Mouse (Mus musculus) embryonic fibroblast, embryonic 13.5 days (primary cell): ENCODE measurements around the gene Aifm3. TPM values are rescaled to one million over a fixed set of nuclear protein-coding genes. Genes with fewer than 3 reads are reported as not detected.
A peak's percentile ranks its signal among the peaks of the same experiment; 100 is the strongest.

ENCODE experiments used
- H3K27ac ChIP-seq: 2 replicates; pipeline ENCODE4 v1.5.1; 2012; ENCODE audit warnings: low read length, control low read depth, inconsistent platforms; ENCODE audit not compliant: insufficient read depth
- H3K4me1 ChIP-seq: 2 replicates; pipeline ENCODE4 v1.6.1; 2011; ENCODE audit warnings: low read length; ENCODE audit not compliant: control insufficient read depth, insufficient read depth
- H3K4me3 ChIP-seq: 2 replicates; pipeline ENCODE4 v1.5.1; 2011; ENCODE audit warnings: mild to moderate bottlenecking, control low read depth, low read length; ENCODE audit not compliant: insufficient read depth
- CTCF ChIP-seq: IDR thresholded peaks from 2 replicates; pipeline ENCODE4 v1.5.1; 2011; ENCODE audit warnings: mild to moderate bottlenecking, control low read depth, low read length, moderate library complexity, borderline replicate concordance; ENCODE audit not compliant: insufficient read depth
- POLR2A ChIP-seq: IDR thresholded peaks from 2 replicates; pipeline ENCODE4 v1.6.1; 2011; ENCODE audit warnings: low read depth, mild to moderate bottlenecking, control low read depth, low read length, moderate library complexity
- polyA plus RNA-seq: library from polyadenylated mRNA; stranded (reverse); fragments of >200 nt; gene quantifications from 2 replicates; pipeline ENCODE4 v1.2.4, GENCODE M21; 2011; ENCODE audit warnings: low read depth; ENCODE audit not compliant: missing spikeins, insufficient read length

Gene Aifm3
- polyA plus RNA-seq, 1 experiment: not detected

DNA sequence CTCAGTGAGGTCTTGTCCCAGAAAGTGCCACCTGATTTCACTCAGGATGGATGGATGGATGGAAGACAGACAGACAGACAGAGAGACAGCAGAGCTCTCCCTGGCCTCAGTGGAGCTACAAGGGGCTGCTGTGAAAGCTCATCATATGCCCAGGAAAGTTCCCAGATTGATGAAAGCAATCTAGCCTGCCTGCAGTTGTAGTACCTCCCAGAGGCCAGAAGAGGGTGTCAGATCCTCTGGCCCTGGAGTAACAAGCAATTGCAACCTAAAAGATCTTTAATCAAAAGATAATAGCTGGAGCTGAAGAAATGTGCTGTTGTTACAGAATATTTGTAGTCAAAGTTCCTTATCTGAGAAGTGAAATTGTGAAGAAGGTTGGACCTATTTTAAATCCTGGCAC is 15.3 kb upstream of the Aifm3 start:
- H3K4me1 ChIP-seq: no peaks in the 10 kb centered on the region
- H3K27ac ChIP-seq: no peak overlapping the region
- H3K4me3 ChIP-seq: no peak overlapping the region
- no peak for TF ChIP-seq CTCF
- no peak for TF ChIP-seq POLR2A

GRCm38 (mm10) chr16:17474761-17475160 is 14.7 kb upstream of the Aifm3 start:
- TF ChIP-seq CTCF (no peak), POLR2A (no peak)

DNA sequence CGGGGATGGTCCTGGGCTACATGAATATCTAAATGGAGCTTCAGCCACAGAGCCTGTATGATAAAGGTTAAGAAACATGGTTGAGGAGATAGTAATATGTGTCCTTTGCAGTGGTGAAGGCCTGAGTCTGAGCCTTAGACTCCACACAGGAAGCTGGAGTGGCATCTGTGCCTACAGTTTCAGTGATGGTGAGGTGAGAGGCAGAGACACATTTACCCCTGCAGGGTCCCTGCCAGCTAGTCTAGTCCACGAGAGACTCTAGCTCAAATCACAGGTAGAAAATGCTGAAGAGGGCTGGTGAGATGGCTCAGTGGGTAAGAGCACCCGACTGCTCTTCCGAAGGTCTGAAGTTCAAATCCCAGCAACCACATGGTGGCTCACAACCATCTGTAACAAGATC is 14.1 kb upstream of the Aifm3 start:
- Histone ChIP-seq H3K4me1 (no peaks in the 10 kb centered on the region), H3K27ac (no peak overlapping the region), H3K4me3 (no peak overlapping the region)
- no peak for TF ChIP-seq POLR2A
- no peak for TF ChIP-seq CTCF

More at GRCm38 (mm10) chr16:17474761-17475160, 14.7 kb upstream of the Aifm3 start:
- H3K4me3 ChIP-seq: no peak overlapping the region
- no peaks in the 10 kb centered on the region for H3K4me1 ChIP-seq
- no peak overlapping the region for H3K27ac ChIP-seq

GRCm38 (mm10) chr16:17478331-17478943 is 11.0 kb upstream of the Aifm3 start:
- Histone ChIP-seq H3K4me1 (no peaks in the 10 kb centered on the region), H3K27ac (no peak overlapping the region), H3K4me3 (no peak overlapping the region)
- no peak for TF ChIP-seq POLR2A
- no peak for TF ChIP-seq CTCF

- no peak overlapping the region for H3K4me3 ChIP-seq
- TF ChIP-seq CTCF (no peak), POLR2A (no peak)
These were observed 7.9 kb upstream of the Aifm3 start for GRCm38 (mm10) chr16:17481465-17481864.

GRCm38 (mm10) chr16:17486505-17486904 is 2.9 kb upstream of the Aifm3 start:
- TF ChIP-seq POLR2A (no peak), CTCF (no peak)
- H3K4me1 ChIP-seq: peaks cover 2% of the 10 kb centered on the region
- H3K27ac ChIP-seq: no peak overlapping the region
- no peak overlapping the region for H3K4me3 ChIP-seq

More at GRCm38 (mm10) chr16:17481465-17481864, 7.9 kb upstream of the Aifm3 start:
- Histone ChIP-seq H3K4me1 (peaks cover 2% of the 10 kb centered on the region), H3K27ac (no peak overlapping the region)

- Histone ChIP-seq H3K4me1 (peaks cover 2% of the 10 kb centered on the region), H3K27ac (no peak overlapping the region), H3K4me3 (no peak overlapping the region)
- TF ChIP-seq CTCF (peak; percentile 19; the same call in 1 of the 2 replicates), POLR2A (no peak)
These were observed 638 bp upstream of the Aifm3 start for GRCm38 (mm10) chr16:17488478-17489468.

GRCm38 (mm10) chr16:17491154-17491553 is 1.7 kb downstream of the Aifm3 start:
- H3K4me3 ChIP-seq: no peak overlapping the region
- TF ChIP-seq POLR2A (no peak), CTCF (no peak)
- H3K27ac ChIP-seq: no peak overlapping the region
- no peaks in the 10 kb centered on the region for H3K4me1 ChIP-seq

DNA sequence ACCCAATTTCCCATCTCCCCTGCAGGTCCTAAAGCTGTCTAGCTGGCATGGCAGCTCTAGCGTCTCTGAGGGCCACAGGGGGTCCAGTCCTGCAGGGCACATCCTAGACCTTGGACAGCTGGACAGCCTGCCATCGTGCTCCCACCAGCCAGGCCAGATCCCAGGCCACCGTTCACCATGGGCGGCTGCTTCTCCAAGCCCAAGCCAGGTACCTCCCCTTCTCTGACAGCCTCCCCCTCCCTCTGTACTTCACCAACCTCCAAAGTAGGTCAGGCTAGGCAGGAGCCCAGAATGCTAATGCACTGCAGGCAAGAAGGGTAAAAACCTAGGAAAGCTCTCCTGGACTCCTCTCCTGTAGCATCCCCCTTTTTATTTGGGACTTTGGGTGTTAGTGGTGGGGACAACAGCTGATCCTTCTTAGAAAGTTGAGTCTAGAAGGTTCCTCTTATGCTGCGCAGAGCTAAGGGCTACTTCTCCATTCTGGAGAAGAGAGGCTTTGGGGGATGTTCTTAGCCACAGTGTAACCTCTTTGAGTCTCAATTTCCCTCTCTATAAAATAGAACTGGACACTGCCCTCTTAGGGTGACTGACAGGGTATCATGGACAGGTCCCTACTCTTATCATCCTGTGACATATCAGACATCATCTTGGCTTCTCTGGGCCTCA is 2.6 kb downstream of the Aifm3 start:
- H3K4me1 ChIP-seq: no peaks in the 10 kb centered on the region

More for the DNA sequence above, 2.6 kb downstream of the Aifm3 start:
- Histone ChIP-seq H3K27ac (no peak overlapping the region), H3K4me3 (no peak overlapping the region)
- TF ChIP-seq CTCF (no peak), POLR2A (no peak)
